Mouse (Mus musculus): ENCODE measurements at regions not wholly inside any gene's neighbourhood (a gene's known extent, or its start where the extent isn't known, plus 50 kb on each side); places are given as distances from the start of the nearest gene placed in this dataset.

- TF ChIP-seq POLR2A (IDR thresholded peaks at IDR 0.05; ENCODE audit: low read depth, low read length) (no peak), CHD2 (IDR thresholded peaks at IDR 0.05; ENCODE audit: low read length) (no peak), JUND (conservative IDR thresholded peaks at IDR 0.05; ENCODE audit: low read depth, low read length) (no peak), CTCF (conservative IDR thresholded peaks at IDR 0.05 in 1 of 2, IDR thresholded peaks at IDR 0.05 in 1 of 2; ENCODE audit: low read depth in 2 of 2, low read length in 2 of 2) (no peak), ZNF384 (IDR thresholded peaks at IDR 0.05; ENCODE audit: low read depth, low read length) (no peak), HCFC1 (IDR thresholded peaks at IDR 0.05; ENCODE audit: low read depth, low read length) (no peak), MAX (IDR thresholded peaks at IDR 0.05; ENCODE audit: low read length) (no peak), USF1 (IDR thresholded peaks at IDR 0.05; ENCODE audit: low read depth, low read length) (no peak), NRF1 (IDR thresholded peaks at IDR 0.05; ENCODE audit: low read depth, low read length) (no peak), KAT2A (IDR thresholded peaks at IDR 0.05; ENCODE audit: insufficient replicate concordance, low read length) (no peak), EP300 (IDR thresholded peaks at IDR 0.05; ENCODE audit: low read length) (no peak), MYC (IDR thresholded peaks at IDR 0.05; ENCODE audit: low read depth, low read length) (no peak)
Measured at GRCm38 (mm10) chr3:49009211-49009967, 747.7 kb downstream of the Pcdh18 start.

Data from CH12.LX (cell line).